Comparison of ENCODE assay signal across 10 mouse cellular contexts in genomic region chr8:120397444-120398411, GRCm38 (mm10).
DNase-seq lines count a peak whose midpoint lies in the region; ATAC-seq and TF ChIP-seq lines count a peak whose summit lies in the region.
"Had no signal": no experiment of that assay in that cellular context is flagged by ENCODE, and none has a peak within 500 bp of the region (broad histone marks: within the 10 kb centered on the region; RNA-seq: fewer than 3 reads in every experiment).

No protein-coding gene starts in this region.

- ATAC-seq in embryonic facial prominence, embryonic 11.5 days (replicated peaks; ENCODE audit: insufficient number of reproducible peaks, low FRiP score, low TSS enrichment, low read depth): peak; percentile 40; the same call in 1 of the 2 replicates
- peak; percentile 75 for ATAC-seq in forebrain, embryonic 14.5 days
- ATAC-seq in lung, embryonic 15.5 days (ENCODE audit: borderline replicate concordance, extremely low read depth, low FRiP score, low TSS enrichment): no peak
- ATAC-seq in midbrain, postnatal 0 days (ENCODE audit: low FRiP score): no peak

- no peak for TF ChIP-seq CTCF in midbrain, postnatal 0 days (IDR thresholded peaks at IDR 0.05)

- peak; percentile 67 for DNase-seq in embryonic facial prominence, embryonic 11.5 days (ENCODE audit: low spot score)
- DNase-seq in forebrain, embryonic 14.5 days (ENCODE audit: low spot score): peak; percentile 82
- no peak for DNase-seq in midbrain, postnatal 0 days (ENCODE audit: low spot score)
- DNase-seq in cerebellum, adult 18-20 months: no peak
- no peak for DNase-seq in left cerebral cortex, adult 9 months (ENCODE audit: low spot score in 2 of 2)
- DNase-seq in layer of hippocampus, postnatal 14 days (ENCODE audit: low spot score in 2 of 2): no peak
- DNase-seq: kidney, adult 9 months had no signal

- WGBS in embryonic facial prominence, embryonic 11.5 days: 37% methylated on average over 15 of the region's 15 CpGs
- 43% methylated on average over 15 of the region's 15 CpGs for WGBS in forebrain, embryonic 14.5 days
- WGBS in lung, embryonic 15.5 days: 44% methylated on average over 15 of the region's 15 CpGs
- 29% methylated on average over 15 of the region's 15 CpGs for WGBS in midbrain, postnatal 0 days

- H3K4me3 ChIP-seq in embryonic facial prominence, embryonic 11.5 days (ENCODE audit: low read depth, low read length): no peak overlapping the region
- no peak overlapping the region for H3K4me3 ChIP-seq in forebrain, embryonic 14.5 days (ENCODE audit: low read depth, low read length)
- no peak overlapping the region for H3K4me3 ChIP-seq in lung, embryonic 15.5 days
- no peak overlapping the region for H3K4me3 ChIP-seq in midbrain, postnatal 0 days (ENCODE audit: low read depth, low read length)
- H3K4me3 ChIP-seq: embryonic facial prominence, embryonic 12.5 days; limb, embryonic 15.5 days had no signal

- no peaks in the 10 kb centered on the region for H3K9me3 ChIP-seq in embryonic facial prominence, embryonic 11.5 days (replicated peaks; ENCODE audit: control insufficient read depth, low read length)
- H3K9me3 ChIP-seq in forebrain, embryonic 14.5 days (replicated peaks; ENCODE audit: control insufficient read depth, low read length): no peaks in the 10 kb centered on the region
- 0 out of 2 replicates have a peak, but pooled peaks cover 4% of the 10 kb centered on the region for H3K9me3 ChIP-seq in lung, embryonic 15.5 days
- H3K9me3 ChIP-seq in midbrain, postnatal 0 days (ENCODE audit: low read length): no peaks in the 10 kb centered on the region
- H3K9me3 ChIP-seq: embryonic facial prominence, embryonic 12.5 days; limb, embryonic 15.5 days had no signal

- H3K9ac ChIP-seq in embryonic facial prominence, embryonic 11.5 days (replicated peaks; ENCODE audit: low read length): no peak overlapping the region
- no peak overlapping the region for H3K9ac ChIP-seq in forebrain, embryonic 14.5 days (ENCODE audit: low read length)
- no peak overlapping the region for H3K9ac ChIP-seq in lung, embryonic 15.5 days
- H3K9ac ChIP-seq in midbrain, postnatal 0 days (replicated peaks; ENCODE audit: low read length, poor library complexity, severe bottlenecking): no peak overlapping the region
- H3K9ac ChIP-seq: embryonic facial prominence, embryonic 12.5 days; limb, embryonic 15.5 days had no signal

- no peaks in the 10 kb centered on the region; the same call in 1 of the 2 replicates for H3K36me3 ChIP-seq in embryonic facial prominence, embryonic 11.5 days (replicated peaks; ENCODE audit: control insufficient read depth, insufficient read depth, low read depth, low read length)
- H3K36me3 ChIP-seq in forebrain, embryonic 14.5 days (ENCODE audit: control insufficient read depth, insufficient read depth, low read length): no peaks in the 10 kb centered on the region
- H3K36me3 ChIP-seq in lung, embryonic 15.5 days: no peaks in the 10 kb centered on the region
- no peaks in the 10 kb centered on the region for H3K36me3 ChIP-seq in midbrain, postnatal 0 days (ENCODE audit: insufficient read depth, low read length)
- H3K36me3 ChIP-seq: embryonic facial prominence, embryonic 12.5 days; limb, embryonic 15.5 days had no signal

- H3K27me3 ChIP-seq in embryonic facial prominence, embryonic 11.5 days (ENCODE audit: control insufficient read depth, insufficient read depth, low read length): no peaks in the 10 kb centered on the region
- H3K27me3 ChIP-seq in forebrain, embryonic 14.5 days (replicated peaks; ENCODE audit: control insufficient read depth, insufficient read depth, low read length): no peaks in the 10 kb centered on the region
- H3K27me3 ChIP-seq in lung, embryonic 15.5 days: no peaks in the 10 kb centered on the region
- H3K27me3 ChIP-seq in midbrain, postnatal 0 days (ENCODE audit: insufficient read depth, low read length): no peaks in the 10 kb centered on the region
- H3K27me3 ChIP-seq: embryonic facial prominence, embryonic 12.5 days; limb, embryonic 15.5 days had no signal

- no peak overlapping the region for H3K4me2 ChIP-seq in embryonic facial prominence, embryonic 11.5 days (ENCODE audit: low read depth, low read length)
- H3K4me2 ChIP-seq in forebrain, embryonic 14.5 days (ENCODE audit: low read length): 0 out of 2 replicates have a peak overlapping the region, but pooled peaks have one; percentile 5
- H3K4me2 ChIP-seq in lung, embryonic 15.5 days: no peak overlapping the region
- peak overlapping the region; percentile 30; the same call in 1 of the 2 replicates for H3K4me2 ChIP-seq in midbrain, postnatal 0 days (ENCODE audit: low read depth, low read length, poor library complexity, severe bottlenecking)
- H3K4me2 ChIP-seq: embryonic facial prominence, embryonic 12.5 days; limb, embryonic 15.5 days had no signal

- H3K4me1 ChIP-seq in embryonic facial prominence, embryonic 11.5 days (ENCODE audit: control insufficient read depth, insufficient read depth, low read length): peaks cover 5% of the 10 kb centered on the region; the same call in 1 of the 2 replicates
- peaks cover 41% of the 10 kb centered on the region for H3K4me1 ChIP-seq in forebrain, embryonic 14.5 days (ENCODE audit: control insufficient read depth, insufficient read depth, low read length)
- H3K4me1 ChIP-seq in lung, embryonic 15.5 days: peaks cover 49% of the 10 kb centered on the region
- peaks cover 15% of the 10 kb centered on the region for H3K4me1 ChIP-seq in midbrain, postnatal 0 days (ENCODE audit: insufficient read depth, low read length)

- H3K27ac ChIP-seq in embryonic facial prominence, embryonic 11.5 days (replicated peaks; ENCODE audit: low read depth, low read length): 0 out of 2 replicates have a peak overlapping the region, but pooled peaks have one; percentile 20
- H3K27ac ChIP-seq in forebrain, embryonic 14.5 days (ENCODE audit: low read depth, low read length): peak overlapping the region; percentile 44; the same call in 1 of the 2 replicates
- peak overlapping the region; percentile 40 for H3K27ac ChIP-seq in lung, embryonic 15.5 days
- peak overlapping the region; percentile 32; the same call in 1 of the 2 replicates for H3K27ac ChIP-seq in midbrain, postnatal 0 days (ENCODE audit: low read depth, low read length)
- H3K27ac ChIP-seq: limb, embryonic 15.5 days had no signal

Comparison
In these comparisons a context has a peak if more than half of its experiments do, and no peak if none do; other contexts are left out.
1. ATAC-seq: peak in embryonic facial prominence, embryonic 11.5 days (single experiment) and forebrain, embryonic 14.5 days (single experiment); none in lung, embryonic 15.5 days (single experiment) and midbrain, postnatal 0 days (single experiment).
2. DNase-seq: peak in embryonic facial prominence, embryonic 11.5 days (single experiment) and forebrain, embryonic 14.5 days (single experiment); none in midbrain, postnatal 0 days (single experiment), cerebellum, adult 18-20 months (0 of 2), left cerebral cortex, adult 9 months (0 of 2) and layer of hippocampus, postnatal 14 days (0 of 2).
3. H3K4me2 ChIP-seq: peak in forebrain, embryonic 14.5 days (single experiment) and midbrain, postnatal 0 days (single experiment); none in embryonic facial prominence, embryonic 11.5 days (single experiment) and lung, embryonic 15.5 days (single experiment).
4. Peak in every context shown above with its lines, with median percentiles within 50 percentile points of each other: H3K27ac ChIP-seq.